Mouse (Mus musculus) hindbrain, embryonic 16.5 days (tissue): ENCODE results near the gene Cyb5r4. TPM values are rescaled to one million over a fixed set of nuclear protein-coding genes. Genes with fewer than 3 reads are reported as not detected.
"Not testable (repeated sequence)": the region's sequence is repeated elsewhere in the genome, so short reads cannot be mapped to it uniquely, and the experiment has no call there.

ENCODE experiments used
- ATAC-seq: fragments of 200-750 bp; cut with Nextera tagmentation; 2 replicates; pipeline ENCODE4 v1.8.0; 2017; ENCODE audit warnings: moderate TSS enrichment, moderate library complexity
- H3K27ac ChIP-seq: fragments of 300-500 bp; sonication (generic); 2 replicates; pipeline ENCODE4 v1.5.1; 2014; ENCODE audit warnings: low read depth, mild to moderate bottlenecking, control low read depth, low read length, moderate library complexity
- H3K27me3 ChIP-seq: fragments of 300-500 bp; sonication (generic); replicated peaks from 2 replicates; pipeline ENCODE4 v1.6.1; 2014; ENCODE audit warnings: low read length; ENCODE audit not compliant: control insufficient read depth, insufficient read depth
- H3K36me3 ChIP-seq: fragments of 300-500 bp; sonication (generic); 2 replicates; pipeline ENCODE4 v1.6.1; 2014; ENCODE audit warnings: mild to moderate bottlenecking, low read length, moderate library complexity, mixed read lengths; ENCODE audit not compliant: control insufficient read depth, insufficient read depth
- H3K4me1 ChIP-seq: fragments of 300-500 bp; sonication (generic); 2 replicates; pipeline ENCODE4 v1.6.1; 2014; ENCODE audit warnings: low read depth, low read length; ENCODE audit not compliant: control insufficient read depth, insufficient read depth
- H3K4me2 ChIP-seq: fragments of 300-500 bp; sonication (generic); 2 replicates; pipeline ENCODE4 v1.6.1; 2014; ENCODE audit warnings: mild to moderate bottlenecking, low read length, control low read depth, moderate library complexity
- H3K4me3 ChIP-seq: fragments of 300-500 bp; sonication (generic); 2 replicates; pipeline ENCODE4 v1.5.1; 2014; ENCODE audit warnings: mild to moderate bottlenecking, low read length, control low read depth, moderate library complexity
- H3K9ac ChIP-seq: fragments of 300-500 bp; sonication (generic); 2 replicates; pipeline ENCODE4 v1.6.1; 2014; ENCODE audit warnings: low read depth, mild to moderate bottlenecking, control low read depth, low read length, moderate library complexity
- H3K9me3 ChIP-seq: fragments of 300-500 bp; sonication (generic); 2 replicates; pipeline ENCODE4 v1.6.1; 2014; ENCODE audit warnings: mild to moderate bottlenecking, low read length, moderate library complexity; ENCODE audit not compliant: control insufficient read depth
- WGBS: fragments of 180-500 bp; shearing (Covaris S2); extraction: QIAGEN DNeasy Blood & Tissue Kit; methylation state at CpG from one replicate; pipeline ENCODE4 v1.1.7; 2014; 5-methylcytosine and 5-hydroxymethylcytosine counted together
- polyA plus RNA-seq: library from polyadenylated mRNA; unstranded; fragments of >200 nt; fragmentation: Nextera tagmentation; extraction: Ambion mirVana; gene quantifications from 2 replicates; pipeline ENCODE4 v1.2.1, GENCODE M21; 2015

Gene Cyb5r4
- polyA plus RNA-seq, 1 experiment from 2014 or later = 55.2 TPM

DNA sequence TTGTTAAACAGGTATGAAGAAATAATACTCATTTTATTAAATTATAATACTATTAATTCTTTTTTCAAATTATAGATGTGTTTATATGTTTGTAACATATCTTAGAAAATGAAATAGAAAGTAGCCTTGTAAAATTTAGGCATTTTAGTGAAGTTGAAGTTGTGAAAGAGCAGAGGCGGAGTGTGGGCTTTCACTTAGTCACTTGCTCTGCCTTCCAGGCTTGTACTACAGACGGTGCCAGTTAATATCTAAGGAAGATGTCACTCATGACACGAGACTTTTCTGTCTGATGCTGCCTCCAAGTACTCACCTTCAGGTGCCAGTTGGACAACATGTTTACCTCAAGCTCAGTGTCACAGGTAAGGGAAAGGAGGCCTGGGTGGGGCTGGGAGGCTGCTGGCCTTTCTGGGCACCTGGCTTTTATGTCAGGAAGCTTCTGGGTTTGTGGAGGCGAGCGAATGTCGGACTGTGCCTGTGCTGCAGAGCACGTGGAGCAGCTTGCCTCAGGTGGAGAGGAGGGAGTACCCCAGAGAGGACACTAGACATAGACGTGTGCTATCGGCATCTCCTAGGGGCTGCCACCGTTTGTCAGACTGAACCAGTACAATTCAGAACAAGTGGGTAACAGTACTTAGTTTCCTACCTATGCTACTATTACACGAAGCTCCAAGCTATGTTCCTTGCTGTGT, 33.9 kb downstream of the Cyb5r4 start:
- H3K27me3 ChIP-seq = no peaks in the 10 kb centered on the region
- no peak overlapping the region for H3K27ac ChIP-seq
- H3K9me3 ChIP-seq = no peaks in the 10 kb centered on the region
- H3K4me2 ChIP-seq = no peak overlapping the region
- no peak overlapping the region for H3K9ac ChIP-seq
- WGBS = 94% methylated on average over 11 of the region's 11 CpGs
- peaks cover 20% of the 10 kb centered on the region for H3K36me3 ChIP-seq
- no peak overlapping the region for H3K4me3 ChIP-seq
- no peaks in the 10 kb centered on the region for H3K4me1 ChIP-seq
- ATAC-seq = no peak

DNA sequence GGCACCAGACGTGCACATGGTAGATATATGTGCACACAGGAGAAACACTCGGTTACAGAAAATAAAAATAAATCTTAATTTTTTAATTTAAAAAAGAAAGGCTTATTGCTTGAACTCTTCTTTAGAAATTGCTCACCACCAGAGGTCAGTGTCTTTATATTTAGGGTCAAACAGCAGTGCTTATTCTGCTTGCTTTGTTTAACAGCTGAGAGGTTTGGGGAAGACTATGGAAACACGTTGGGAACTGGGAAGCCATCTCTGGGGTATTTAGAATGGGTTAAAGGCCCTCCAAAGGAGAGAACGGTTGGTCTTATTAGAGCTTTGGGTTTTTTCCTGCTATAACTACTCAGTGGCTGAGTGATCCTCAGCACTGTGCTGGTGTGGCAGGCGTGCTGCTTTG, 40.5 kb downstream of the Cyb5r4 start:
- no peaks in the 10 kb centered on the region for H3K9me3 ChIP-seq
- H3K36me3 ChIP-seq = peaks cover 16% of the 10 kb centered on the region
- H3K9ac ChIP-seq = no peak overlapping the region
- 80% methylated on average over 5 of the region's 5 CpGs for WGBS
- ATAC-seq = no peak
- H3K4me2 ChIP-seq = no peak overlapping the region
- H3K27ac ChIP-seq = no peak overlapping the region
- no peaks in the 10 kb centered on the region for H3K27me3 ChIP-seq
- H3K4me3 ChIP-seq = no peak overlapping the region
- H3K4me1 ChIP-seq = no peaks in the 10 kb centered on the region

DNA sequence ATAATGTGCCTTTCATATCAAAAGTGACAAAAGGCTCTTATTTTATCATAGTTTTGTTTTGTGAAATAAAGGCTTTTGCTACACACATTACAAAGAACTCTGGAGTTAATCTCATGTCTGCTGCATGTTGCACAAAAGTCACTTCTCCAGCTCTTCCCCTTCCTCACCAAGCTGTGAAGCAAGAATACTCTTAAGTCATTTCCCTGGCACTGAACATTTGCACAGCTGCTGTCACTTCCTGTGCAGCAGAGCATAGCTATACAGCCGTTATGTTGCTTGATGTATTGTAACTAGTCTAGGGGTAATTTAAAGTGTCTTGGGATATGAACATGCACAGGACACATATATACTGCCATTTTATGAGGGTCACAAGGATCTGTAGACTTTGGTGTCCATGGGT, 46.3 kb downstream of the Cyb5r4 start:
- Histone ChIP-seq H3K27me3 (no peaks in the 10 kb centered on the region), H3K9ac (no peak overlapping the region), H3K4me1 (no peaks in the 10 kb centered on the region), H3K27ac (no peak overlapping the region), H3K4me2 (no peak overlapping the region), H3K4me3 (no peak overlapping the region), H3K9me3 (peaks cover 5% of the 10 kb centered on the region; the same call in 1 of the 2 replicates), H3K36me3 (peaks cover 30% of the 10 kb centered on the region)
- 79% methylated on average over 1 of the region's 1 CpGs for WGBS
- ATAC-seq = no peak

DNA sequence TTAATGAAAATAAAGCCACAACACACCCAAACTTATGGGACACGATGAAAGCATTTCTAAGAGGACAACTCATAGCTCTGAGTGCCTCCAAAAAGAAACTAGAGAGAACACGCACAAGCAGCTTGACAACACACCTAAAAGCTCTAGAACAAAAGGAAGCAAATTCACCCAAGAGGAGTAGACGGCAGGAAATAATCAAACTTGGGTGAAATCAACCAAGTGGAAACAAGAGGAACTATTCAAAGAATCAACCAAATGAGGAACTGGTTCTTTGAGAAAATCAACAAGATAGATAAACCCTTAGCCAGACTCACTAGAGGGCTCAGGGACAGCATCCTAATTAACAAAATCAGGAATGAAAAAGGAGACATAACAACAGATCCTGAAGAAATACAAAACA, 49.8 kb downstream of the Cyb5r4 start:
- not testable (repeated sequence) for H3K27me3 ChIP-seq, H3K9ac ChIP-seq, H3K4me2 ChIP-seq, ATAC-seq, H3K9me3 ChIP-seq, H3K4me1 ChIP-seq, H3K27ac ChIP-seq, H3K4me3 ChIP-seq
- peaks cover 30% of the 10 kb centered on the region for H3K36me3 ChIP-seq
- 92% methylated on average over 3 of the region's 3 CpGs for WGBS

DNA sequence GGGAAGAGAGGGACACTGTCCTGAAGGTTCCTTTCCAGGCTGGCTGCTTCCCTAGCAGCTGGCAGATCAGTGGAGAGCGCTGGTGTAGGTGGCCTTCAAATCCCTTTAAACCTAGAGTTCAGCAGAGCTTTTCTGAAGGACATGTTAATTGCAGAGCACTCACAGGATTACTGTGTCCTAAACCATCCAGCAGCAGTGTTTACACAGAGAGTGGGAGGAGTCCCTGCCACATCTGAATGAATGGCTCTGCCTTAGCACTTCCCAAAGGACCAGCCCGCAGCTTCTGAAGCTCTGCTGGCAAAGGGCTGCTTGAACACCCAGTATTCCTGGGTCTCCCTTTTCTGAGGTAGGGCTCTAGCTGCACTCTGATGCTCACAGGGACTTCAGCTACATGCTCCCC, 56.1 kb downstream of the Cyb5r4 start:
- peaks cover 3% of the 10 kb centered on the region; the same call in 1 of the 2 replicates for H3K36me3 ChIP-seq
- WGBS = 59% methylated on average over 2 of the region's 2 CpGs
- H3K27ac ChIP-seq = no peak overlapping the region
- no peaks in the 10 kb centered on the region for H3K9me3 ChIP-seq
- H3K4me3 ChIP-seq = no peak overlapping the region
- no peak overlapping the region for H3K4me2 ChIP-seq
- no peaks in the 10 kb centered on the region for H3K27me3 ChIP-seq
- no peaks in the 10 kb centered on the region for H3K4me1 ChIP-seq
- H3K9ac ChIP-seq = no peak overlapping the region
- ATAC-seq = no peak

DNA sequence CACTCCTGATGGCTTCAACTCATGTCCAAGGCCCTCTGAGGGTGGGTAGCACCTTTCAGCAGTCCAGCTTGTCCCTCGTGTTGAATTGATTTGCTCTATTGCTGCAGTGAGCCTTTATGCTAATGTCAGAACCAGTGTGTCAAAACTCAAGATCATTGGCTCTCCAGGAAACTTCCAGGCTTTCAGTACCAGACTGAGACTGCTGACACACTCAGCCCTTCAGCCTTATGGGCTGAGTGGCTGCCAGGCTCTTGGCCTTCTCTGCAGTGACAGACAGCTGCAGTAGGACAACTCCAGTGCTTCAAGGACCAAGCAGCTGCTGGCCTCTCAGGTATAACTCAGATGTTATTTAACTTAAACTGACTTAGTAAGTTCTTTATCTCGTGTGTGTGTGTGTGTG, 57.7 kb downstream of the Cyb5r4 start:
- Histone ChIP-seq H3K4me1 (no peaks in the 10 kb centered on the region), H3K36me3 (peaks cover 3% of the 10 kb centered on the region; the same call in 1 of the 2 replicates), H3K27me3 (no peaks in the 10 kb centered on the region), H3K9me3 (no peaks in the 10 kb centered on the region), H3K4me3 (no peak overlapping the region), H3K4me2 (no peak overlapping the region), H3K9ac (no peak overlapping the region), H3K27ac (no peak overlapping the region)
- 65% methylated on average over 2 of the region's 2 CpGs for WGBS
- no peak for ATAC-seq

DNA sequence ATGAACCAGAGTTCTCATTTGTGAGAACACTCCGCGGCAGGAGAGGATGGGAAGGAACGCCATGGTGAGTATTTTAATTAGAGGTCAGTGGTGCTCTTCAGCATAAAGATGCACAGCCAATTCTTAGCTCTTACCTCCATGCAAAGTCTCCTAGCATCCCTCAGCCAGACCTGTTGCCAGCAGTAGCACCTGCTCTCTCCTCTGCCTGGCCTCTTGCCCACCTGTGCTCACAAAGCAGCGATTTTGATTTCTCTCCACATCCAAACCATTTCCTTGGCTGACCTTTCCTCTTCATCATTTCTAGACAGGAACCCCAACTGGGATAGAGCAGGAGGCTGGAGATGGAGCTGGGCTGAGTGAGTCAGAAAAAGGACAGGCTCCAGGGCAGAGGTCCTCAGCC, 65.2 kb downstream of the Cyb5r4 start:
- H3K36me3 ChIP-seq = no peaks in the 10 kb centered on the region
- 82% methylated on average over 4 of the region's 4 CpGs for WGBS
- no peaks in the 10 kb centered on the region for H3K4me1 ChIP-seq
- no peak overlapping the region for H3K4me2 ChIP-seq
- no peak overlapping the region for H3K9ac ChIP-seq
- no peaks in the 10 kb centered on the region for H3K9me3 ChIP-seq
- no peak for ATAC-seq
- no peak overlapping the region for H3K27ac ChIP-seq
- H3K27me3 ChIP-seq = no peaks in the 10 kb centered on the region
- no peak overlapping the region for H3K4me3 ChIP-seq

DNA sequence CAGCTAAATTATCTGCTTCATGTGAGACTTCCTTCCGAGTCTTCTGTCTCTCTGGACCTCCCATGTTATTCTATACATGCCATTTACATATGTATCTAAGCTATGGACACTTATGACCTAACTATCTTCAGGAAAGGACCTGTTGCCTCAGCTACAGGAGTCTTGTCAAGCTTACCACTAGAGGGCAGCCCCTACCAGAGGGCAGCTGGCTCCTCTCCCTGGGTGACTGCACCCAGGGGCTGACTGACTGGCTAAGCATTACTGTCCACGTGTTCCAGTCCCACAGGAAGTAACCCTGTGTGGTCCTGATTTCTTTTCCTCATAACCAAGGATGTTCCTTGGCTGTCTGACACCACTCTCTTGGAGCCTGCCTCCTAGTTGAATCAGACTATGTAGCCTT, 76.2 kb downstream of the Cyb5r4 start:
- Histone ChIP-seq H3K4me1 (no peaks in the 10 kb centered on the region), H3K4me2 (no peak overlapping the region), H3K9ac (no peak overlapping the region), H3K9me3 (no peaks in the 10 kb centered on the region), H3K36me3 (no peaks in the 10 kb centered on the region), H3K27me3 (no peaks in the 10 kb centered on the region), H3K4me3 (no peak overlapping the region), H3K27ac (no peak overlapping the region)
- WGBS = 63% methylated on average over 2 of the region's 2 CpGs
- ATAC-seq = no peak

DNA sequence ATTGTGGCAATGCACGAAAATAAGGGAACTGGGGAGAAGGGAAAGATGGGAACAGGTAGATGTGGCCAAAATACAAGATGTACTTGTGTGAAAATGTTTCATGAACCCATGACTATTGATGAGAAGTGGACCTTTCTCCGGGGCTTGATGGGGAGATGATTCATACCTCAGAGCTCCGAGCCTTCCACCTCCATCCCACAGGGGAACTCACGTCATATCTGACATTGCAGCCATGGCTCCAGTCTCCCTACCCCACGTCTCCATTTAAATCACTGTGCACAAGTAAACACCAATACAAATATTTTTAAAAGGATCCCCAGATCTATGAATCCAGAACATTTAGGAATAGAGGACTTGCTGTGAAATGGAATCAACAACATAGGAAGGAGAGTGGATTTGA, 93.2 kb downstream of the Cyb5r4 start:
- WGBS = 59% methylated on average over 5 of the region's 5 CpGs
- peak overlapping the region; percentile 28; the same call in 1 of the 2 replicates for H3K9ac ChIP-seq
- H3K9me3 ChIP-seq = no peaks in the 10 kb centered on the region
- peak overlapping the region; percentile 83 for H3K27ac ChIP-seq
- peaks cover 12% of the 10 kb centered on the region for H3K4me1 ChIP-seq
- no peaks in the 10 kb centered on the region for H3K27me3 ChIP-seq
- ATAC-seq = peak; percentile 40; the same call in 1 of the 2 replicates
- no peaks in the 10 kb centered on the region for H3K36me3 ChIP-seq
- H3K4me2 ChIP-seq = peak overlapping the region; percentile 37
- H3K4me3 ChIP-seq = no peak overlapping the region
